Mouse (Mus musculus) testis, adult 2 months (tissue): ENCODE results near the gene Tbc1d14.

Experiments used
- CTCF ChIP-seq: fragments of 200-500 bp; IDR thresholded peaks from 2 replicates; pipeline ENCODE4 v1.5.1; 2012; ENCODE audit warnings: low read depth, mild to moderate bottlenecking, inconsistent platforms, low read length, moderate library complexity; ENCODE audit not compliant: control insufficient read depth, insufficient read depth, insufficient replicate concordance
- POLR2A ChIP-seq: fragments of 200-500 bp; IDR thresholded peaks from 2 replicates; pipeline ENCODE4 v1.6.1; 2012; ENCODE audit warnings: low read depth, mild to moderate bottlenecking, inconsistent platforms, low read length, moderate library complexity; ENCODE audit not compliant: control insufficient read depth

- TF ChIP-seq CTCF (no peak), POLR2A (no peak)
These were observed 13.1 kb downstream of the Tbc1d14 start for GRCm38 (mm10) chr5:36579967-36580366.
